Mouse (Mus musculus) megakaryocyte, embryonic 14.5 days (primary cell): ENCODE results near the gene Usf3.

Experiments
- FLI1 ChIP-seq: IDR thresholded peaks from 2 replicates; pipeline ENCODE4 v1.6.1; 2012; ENCODE audit warnings: low read length, inconsistent platforms, mixed read lengths
- GATA1 ChIP-seq: IDR thresholded peaks from 3 replicates; pipeline ENCODE4 v1.6.1; 2012; ENCODE audit warnings: mixed read lengths, low read length, inconsistent platforms, borderline replicate concordance

GRCm38 (mm10) chr16:44159325-44159724 is 13.7 kb upstream of the Usf3 start:
- TF ChIP-seq FLI1 (no peak), GATA1 (no peak)
